Mouse (Mus musculus) gastrocnemius, postnatal 25 days (tissue): ENCODE measurements around the gene Cdk5. TPM values are rescaled to one million over a fixed set of nuclear protein-coding genes. Genes with fewer than 3 reads are reported as not detected.

Experiments used
- DNase-seq: peaks from one replicate; pipeline ENCODE4 v3.0.0; 2022
- total RNA-seq, 2 experiments: library from RNA; stranded (reverse); gene quantifications; 1 replicate in 1 of 2; 2 replicates in 1 of 2; pipeline ENCODE4 v1.2.3; 2021

The Cdk5 gene
- total RNA-seq, 2 experiments from 2014 or later = 11.7 to 13.7 TPM

DNA sequence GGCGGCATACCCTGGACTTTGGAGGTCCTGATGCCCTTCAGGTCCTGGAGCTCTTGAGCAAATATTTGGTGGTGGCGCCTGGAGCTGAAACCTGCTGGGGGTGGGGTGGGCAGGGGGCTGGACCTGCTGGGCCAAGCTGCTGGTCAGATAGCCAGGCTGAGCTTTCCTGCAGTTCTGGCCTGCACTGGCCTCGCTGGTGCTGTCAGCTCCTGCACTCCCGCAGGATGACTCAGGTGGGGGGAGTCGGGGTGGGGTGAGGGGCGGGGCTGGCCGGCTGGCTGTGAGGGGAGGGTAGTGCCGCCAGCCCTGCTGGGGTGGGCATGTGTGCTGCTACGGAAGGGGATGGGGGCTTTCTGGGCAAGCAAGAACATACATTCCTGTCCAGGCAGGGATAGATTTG lies 5.3 kb upstream of the Cdk5 start:
- DNase-seq = no peak

DNA sequence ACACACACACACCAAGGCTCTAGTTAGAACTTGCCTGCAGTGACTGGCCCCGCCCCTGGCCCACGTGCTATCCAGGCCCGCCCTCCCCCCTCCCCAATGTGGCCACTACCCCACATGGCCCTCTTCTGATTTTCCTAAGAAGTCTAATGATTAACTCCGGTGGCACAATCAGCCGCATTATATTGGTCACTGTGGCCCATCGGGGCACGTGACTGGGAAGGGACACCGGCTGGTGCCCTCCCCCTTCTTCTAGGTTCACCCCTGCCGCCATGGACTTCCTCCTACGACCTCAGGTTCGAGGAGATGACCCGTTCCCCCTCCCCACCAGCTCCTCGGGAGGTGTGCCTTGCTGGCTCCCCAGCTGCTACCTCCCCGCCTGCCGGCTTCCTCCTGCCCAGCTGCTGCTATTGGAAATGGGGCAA lies 4.7 kb upstream of the Cdk5 start:
- no peak for DNase-seq

GRCm38 (mm10) chr5:24427285-24427633 lies 3.9 kb upstream of the Cdk5 start:
- no peak for DNase-seq

DNA sequence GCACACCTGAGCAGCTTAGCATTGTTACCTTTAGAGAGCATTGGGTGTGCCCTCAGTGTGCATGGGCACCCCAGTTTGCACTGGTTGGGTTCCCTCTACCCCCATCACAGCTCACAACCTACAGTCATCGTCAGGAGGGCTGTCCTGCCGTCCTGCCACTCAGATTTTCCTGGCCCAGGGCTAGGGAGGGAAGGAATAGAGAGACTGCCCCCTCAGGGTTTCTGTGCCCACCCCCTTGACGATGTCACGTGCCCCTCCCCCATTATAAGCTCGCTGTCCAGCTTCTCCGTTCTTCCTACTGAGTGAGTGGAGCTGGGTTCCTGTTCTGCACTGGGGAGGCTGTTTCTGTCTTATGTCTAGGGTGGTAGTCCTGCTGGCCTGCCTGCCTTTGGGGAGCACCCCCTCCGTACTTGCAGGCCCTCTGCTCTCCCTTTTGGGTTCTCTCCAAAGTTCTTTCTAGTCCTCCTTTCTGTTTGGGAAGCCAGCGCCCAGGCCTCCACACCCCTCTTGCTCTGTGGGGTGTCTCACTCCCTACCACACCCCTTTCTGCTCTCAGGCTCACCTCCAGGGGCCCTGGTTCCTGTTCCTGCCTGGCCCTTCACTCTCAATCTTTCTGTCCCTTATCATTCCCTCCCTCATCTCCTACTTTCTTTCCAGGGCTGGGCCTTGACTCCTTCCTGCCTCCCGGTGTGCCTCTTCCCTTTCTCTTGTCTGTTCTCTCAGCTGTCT lies 3.4 kb upstream of the Cdk5 start:
- no peak for DNase-seq

GRCm38 (mm10) chr5:24426037-24426432 lies 2.7 kb upstream of the Cdk5 start:
- no peak for DNase-seq

GRCm38 (mm10) chr5:24425421-24426036 lies 2.2 kb upstream of the Cdk5 start:
- DNase-seq = no peak

DNA sequence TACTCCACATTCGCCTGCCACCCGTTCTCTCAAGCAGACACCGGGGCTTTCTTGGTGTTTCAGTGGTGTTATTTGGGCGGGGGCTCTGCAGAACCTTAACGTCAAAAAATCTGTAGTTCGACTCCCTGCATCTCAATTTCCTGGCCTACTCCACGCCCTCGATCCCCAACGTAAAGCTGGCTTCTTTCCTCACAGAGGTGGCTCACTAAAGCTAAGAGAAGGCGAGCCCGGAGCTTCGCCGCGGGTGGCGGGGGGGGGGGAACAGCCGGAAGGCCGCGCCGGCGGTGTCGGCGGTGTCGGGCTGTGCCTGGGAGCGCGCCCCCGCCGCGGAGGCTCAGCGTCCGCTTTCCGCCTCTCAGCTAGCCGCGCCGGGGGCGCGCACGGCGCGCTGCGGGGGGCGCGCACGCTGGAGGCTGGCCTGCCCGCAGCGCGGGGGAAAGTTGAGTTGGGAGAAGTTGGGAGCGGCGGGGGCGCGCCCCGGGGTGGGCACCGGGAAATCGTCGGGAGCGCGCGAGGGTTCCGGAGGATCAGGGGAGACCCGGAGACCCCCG lies 1.6 kb upstream of the Cdk5 start:
- DNase-seq = peak; percentile 91

DNA sequence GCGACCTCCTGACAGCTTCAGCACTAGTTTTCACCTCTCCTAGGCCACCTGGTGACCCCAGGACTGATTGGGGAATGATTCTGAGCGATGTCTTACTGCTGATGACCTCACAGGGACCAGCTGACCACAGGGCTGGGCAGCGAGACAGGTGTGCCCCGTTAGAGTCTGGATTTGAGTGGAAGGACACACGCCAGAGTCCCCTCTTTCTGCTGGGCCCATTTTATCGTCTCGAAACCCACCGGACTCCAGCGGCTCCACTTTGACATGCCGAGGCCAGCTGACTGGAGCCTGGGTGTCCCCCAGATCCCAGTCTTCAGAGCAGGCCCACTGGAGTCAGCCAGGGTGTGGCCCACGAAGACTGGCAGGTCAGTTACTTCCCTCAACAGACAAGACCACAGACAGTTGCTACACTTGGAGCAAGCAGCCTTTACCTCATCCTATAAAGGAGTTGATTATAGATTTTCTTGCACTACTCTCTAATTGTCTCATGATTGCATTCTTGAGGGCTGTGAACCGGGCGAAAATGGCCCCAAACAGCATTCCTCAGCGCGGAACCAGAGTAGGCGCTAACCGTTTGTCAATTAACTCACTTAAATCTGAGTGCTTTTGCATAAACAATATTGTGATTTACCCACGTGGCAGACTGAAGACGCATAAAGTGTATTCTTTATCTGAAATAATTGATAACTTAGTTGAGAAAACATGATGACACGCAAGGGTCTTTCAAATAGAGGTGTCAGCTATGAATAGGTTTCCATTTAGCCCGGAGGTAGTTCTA lies 863 bp upstream of the Cdk5 start:
- no peak for DNase-seq

DNA sequence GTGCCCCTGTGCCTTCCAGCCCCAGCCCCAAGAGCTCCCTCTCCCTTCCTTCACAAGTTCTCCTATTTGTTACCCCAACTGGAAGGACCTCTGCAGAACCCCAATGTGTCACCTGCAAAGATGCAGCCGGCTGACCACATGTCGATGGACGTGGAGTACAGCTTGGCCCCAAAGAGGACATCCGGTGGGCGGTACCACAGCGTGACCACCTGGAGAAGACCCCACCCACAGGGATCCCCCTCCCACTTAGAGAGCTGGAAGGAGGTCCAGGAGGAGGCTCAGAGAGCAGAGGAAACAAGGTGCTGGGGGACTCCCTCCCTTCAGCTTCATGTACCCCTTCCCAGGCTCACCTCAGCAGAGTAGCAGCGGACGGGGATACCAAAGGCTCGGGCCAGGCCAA lies 2.9 kb downstream of the Cdk5 start:
- no peak for DNase-seq

- no peak for DNase-seq
Observed at GRCm38 (mm10) chr5:24417587-24417986, 5.7 kb downstream of the Cdk5 start.

DNA sequence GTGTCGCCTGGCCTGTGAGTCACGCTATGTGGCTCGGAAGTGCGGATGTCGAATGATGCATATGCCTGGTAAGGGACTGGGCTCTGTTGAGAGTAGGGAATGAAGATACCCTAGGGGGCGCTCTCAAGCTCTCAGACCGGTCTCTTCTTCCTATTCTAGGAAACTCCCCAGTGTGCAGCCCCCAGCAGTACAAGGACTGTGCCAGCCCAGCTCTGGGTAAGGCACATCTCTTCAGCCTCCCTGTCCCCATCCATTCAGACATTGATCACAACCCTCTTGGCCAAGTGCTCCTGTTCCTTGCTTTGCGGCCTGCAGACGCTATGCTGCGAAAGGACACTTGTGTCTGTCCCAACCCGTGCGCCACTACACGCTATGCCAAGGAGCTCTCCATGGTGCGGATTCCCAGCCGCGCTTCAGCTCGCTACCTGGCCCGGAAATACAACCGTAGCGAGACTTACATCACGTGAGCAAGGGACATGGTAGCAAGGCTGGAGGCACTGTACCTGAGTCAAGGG lies 7.1 kb downstream of the Cdk5 start:
- DNase-seq = peak; percentile 41

GRCm38 (mm10) chr5:24413938-24414337 lies 9.4 kb downstream of the Cdk5 start:
- no peak for DNase-seq

DNA sequence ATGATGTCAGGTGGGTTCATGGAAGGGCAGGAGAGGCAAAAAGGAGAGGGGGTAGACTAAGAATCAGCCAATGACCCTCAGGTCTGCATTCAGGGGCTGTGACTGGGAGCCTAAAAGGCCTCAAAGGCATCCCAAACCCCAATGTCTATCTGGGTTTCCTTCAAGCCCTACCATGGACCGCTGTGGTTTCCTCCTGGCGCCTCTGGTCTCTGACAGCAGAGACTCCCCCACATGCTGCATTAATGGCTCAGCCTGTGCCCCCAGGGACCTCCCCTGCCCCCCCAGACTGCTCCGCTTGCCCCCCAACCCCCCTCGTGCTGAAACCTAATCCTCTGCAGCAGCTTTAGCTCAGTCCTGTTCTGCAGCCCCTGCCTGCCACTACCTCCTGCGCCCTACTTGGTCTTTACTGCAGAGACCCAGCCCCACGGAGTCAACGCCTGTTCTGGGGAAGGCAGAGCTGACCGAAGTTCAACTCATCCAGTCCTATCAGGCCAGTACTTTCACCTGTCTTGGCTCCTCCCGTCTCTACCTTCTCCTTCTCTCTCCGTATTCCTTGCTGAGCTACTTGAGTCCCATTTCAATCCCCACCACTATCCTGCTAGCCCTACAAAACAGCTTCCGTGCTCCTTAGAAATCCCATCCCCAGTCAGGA lies 10.2 kb downstream of the Cdk5 start, which contains the start of gene Asic3:
Asic3 (plus strand) TSS at position 351 of the 652 bp plus-strand sequence.
- DNase-seq = no peak

DNA sequence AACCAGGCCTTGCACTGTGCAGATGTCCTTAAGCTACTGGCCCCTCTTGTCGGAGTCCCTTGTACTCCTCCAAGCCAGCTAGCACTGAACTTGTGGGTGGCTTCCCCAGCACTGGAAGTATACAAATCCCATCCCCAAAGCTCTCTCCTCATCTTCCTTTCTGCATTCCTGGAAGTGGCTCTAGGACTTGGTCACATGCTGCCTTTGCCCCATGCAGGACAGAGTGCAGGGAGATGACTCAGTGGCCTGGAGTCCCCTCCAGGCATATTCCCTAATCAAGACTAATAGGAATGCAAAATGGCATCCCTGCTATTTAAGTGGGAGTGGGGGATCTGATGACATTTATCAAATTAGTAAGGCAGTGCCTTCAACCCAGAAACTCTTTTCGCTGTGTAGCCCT lies 11.3 kb downstream of the Cdk5 start:
- no peak for DNase-seq

DNA sequence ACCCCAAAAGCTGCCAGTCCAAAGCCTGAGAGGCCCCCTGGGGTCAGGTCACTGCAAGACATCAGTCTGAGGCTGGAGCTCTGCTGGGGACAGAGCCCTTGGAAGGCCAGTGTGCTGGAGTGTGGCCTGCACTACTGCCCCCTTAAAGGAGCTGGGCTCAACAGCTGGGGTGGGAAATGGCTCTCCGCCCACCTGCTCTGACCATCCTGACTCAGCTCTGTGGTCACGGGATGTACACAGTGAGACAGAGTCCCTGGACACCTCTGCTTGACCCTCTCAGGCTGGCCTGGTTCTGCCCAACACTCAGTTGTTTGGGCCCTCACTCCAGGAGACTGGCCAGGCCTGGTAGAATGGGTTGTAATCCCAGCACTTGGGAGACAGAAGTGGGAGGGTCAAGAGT lies 13.9 kb downstream of the Cdk5 start:
- no peak for DNase-seq

- no peak for DNase-seq
Observed at GRCm38 (mm10) chr5:24408651-24409050, 14.7 kb downstream of the Cdk5 start.

GRCm38 (mm10) chr5:24405389-24405876 lies 17.9 kb downstream of the Cdk5 start:
- DNase-seq = no peak

DNA sequence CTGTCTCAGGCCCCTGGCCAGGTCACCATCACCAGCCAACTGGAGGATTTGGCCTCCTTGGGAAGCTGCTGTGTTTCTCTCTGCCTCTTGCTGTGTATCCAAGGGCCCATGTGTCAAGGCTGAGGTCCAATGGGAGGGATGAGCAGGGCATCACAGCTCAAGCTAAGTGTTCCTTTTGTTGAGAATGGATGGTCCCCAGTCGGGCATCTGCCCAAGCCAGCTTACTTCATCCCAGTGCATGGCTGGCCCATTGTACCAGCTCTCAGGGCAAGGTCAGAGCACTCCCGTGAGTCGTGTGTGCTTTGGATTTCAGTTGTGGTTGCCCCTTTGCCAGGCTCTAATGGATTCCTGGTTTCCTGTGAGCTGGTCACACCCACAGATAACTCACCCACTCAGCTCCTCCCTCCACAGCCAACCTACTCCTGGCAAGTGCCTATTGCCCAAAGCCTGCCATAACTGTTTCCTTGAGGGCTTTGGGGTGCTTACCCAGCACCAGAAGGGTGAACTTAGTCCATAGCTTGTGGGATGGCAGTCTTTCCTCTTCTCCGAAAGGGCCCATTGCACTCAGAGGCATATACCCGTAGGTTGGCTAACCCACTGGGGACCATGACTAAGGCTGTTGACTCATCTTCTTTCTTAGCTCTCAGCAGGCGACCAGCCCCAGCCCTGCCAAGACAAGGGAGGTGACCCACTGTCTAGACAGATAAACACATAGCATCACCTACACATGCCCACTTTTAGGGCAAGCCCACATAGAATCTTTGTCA lies 18.6 kb downstream of the Cdk5 start:
- DNase-seq = no peak

- DNase-seq = no peak
Observed at GRCm38 (mm10) chr5:24401969-24402368, 21.4 kb downstream of the Cdk5 start.

GRCm38 (mm10) chr5:24400911-24401605 lies 22.3 kb downstream of the Cdk5 start:
- DNase-seq = no peak

- DNase-seq = peak; percentile 31
Observed at GRCm38 (mm10) chr5:24400362-24400761, 23.0 kb downstream of the Cdk5 start.
